Mouse (Mus musculus) E14TG2a.4 (cell line): ENCODE measurements around the gene Bdkrb2.

ENCODE experiments used
- CTCF ChIP-seq: conservative IDR thresholded peaks from 2 replicates; pipeline ENCODE4 v1.5.1; 2014; ENCODE audit warnings: low read length
- NANOG ChIP-seq: IDR thresholded peaks from 2 replicates; pipeline ENCODE4 v1.6.1; 2014; ENCODE audit warnings: borderline replicate concordance, low read length, mixed read lengths
- POU5F1 ChIP-seq: IDR thresholded peaks from 2 replicates; pipeline ENCODE4 v1.6.1; 2014; ENCODE audit warnings: low read length, borderline replicate concordance

GRCm38 (mm10) chr12:105537162-105537561 lies 25.9 kb upstream of the Bdkrb2 start:
- TF ChIP-seq CTCF (no peak), NANOG (no peak), POU5F1 (no peak)
